In genomic region chr8:90346880-90347535, GRCm38 (mm10) we compare ENCODE assay signal across 8 mouse cellular contexts. TPM values are rescaled to one million over a fixed set of nuclear protein-coding genes. Genes with fewer than 3 reads are reported as not detected.
DNase-seq lines count a peak whose midpoint lies in the region; ATAC-seq and TF ChIP-seq lines count a peak whose summit lies in the region.

No protein-coding gene starts in this region.

- DNase-seq in lung, adult 18-20 months, result no peak
- no peak for DNase-seq in layer of hippocampus, adult 11-12 months (ENCODE audit: low spot score)
- DNase-seq in gastrocnemius, postnatal 10 days, result no peak
- no peak for DNase-seq in urinary bladder, postnatal 4 days (ENCODE audit: low spot score in 2 of 2)

- peak overlapping the region; percentile 93 for H3K4me2 ChIP-seq in lung, embryonic 15.5 days
- peak overlapping the region; percentile 62 for H3K4me2 ChIP-seq in forebrain, embryonic 16.5 days (ENCODE audit: low read length)
- peak overlapping the region; percentile 90 for H3K4me2 ChIP-seq in limb, embryonic 15.5 days

- TF ChIP-seq POLR2A in small intestine, adult 2 months (IDR thresholded peaks at IDR 0.05; ENCODE audit: low read depth, low read length), result no peak

- no peak for TF ChIP-seq CTCF in small intestine, adult 2 months (IDR thresholded peaks at IDR 0.05; ENCODE audit: extremely low read depth, insufficient read length, insufficient replicate concordance, low read depth, low read length)

- 4% methylated on average over 21 of the region's 21 CpGs for WGBS in lung, embryonic 15.5 days
- WGBS in forebrain, embryonic 16.5 days, result under 1% methylated on average over 21 of the region's 21 CpGs
- WGBS in limb, embryonic 15.5 days, result 3% methylated on average over 21 of the region's 21 CpGs
- WGBS in small intestine, adult 2 months, result 2% methylated on average over 21 of the region's 21 CpGs

- peaks cover 20% of the 10 kb centered on the region for H3K4me1 ChIP-seq in lung, embryonic 15.5 days
- H3K4me1 ChIP-seq in forebrain, embryonic 16.5 days (replicated peaks; ENCODE audit: control insufficient read depth, insufficient read depth, low read length), result peaks cover 32% of the 10 kb centered on the region
- H3K4me1 ChIP-seq in limb, embryonic 15.5 days, result peaks cover 24% of the 10 kb centered on the region
- peaks cover 6% of the 10 kb centered on the region; the same call in 1 of the 2 replicates for H3K4me1 ChIP-seq in small intestine, adult 2 months (ENCODE audit: control insufficient read depth, insufficient read depth, insufficient read length, low read length)

- peak overlapping the region; percentile 69 for H3K9ac ChIP-seq in lung, embryonic 15.5 days
- H3K9ac ChIP-seq in forebrain, embryonic 16.5 days (replicated peaks; ENCODE audit: low read depth, low read length), result peak overlapping the region; percentile 96
- peak overlapping the region; percentile 71 for H3K9ac ChIP-seq in limb, embryonic 15.5 days

- H3K36me3 ChIP-seq in lung, embryonic 15.5 days, result no peaks in the 10 kb centered on the region
- H3K36me3 ChIP-seq in forebrain, embryonic 16.5 days (ENCODE audit: control insufficient read depth, insufficient read depth), result no peaks in the 10 kb centered on the region
- H3K36me3 ChIP-seq in limb, embryonic 15.5 days, result no peaks in the 10 kb centered on the region
- no peaks in the 10 kb centered on the region for H3K36me3 ChIP-seq in small intestine, adult 2 months (ENCODE audit: control insufficient read depth, insufficient read depth, low read length)

- peaks cover 10% of the 10 kb centered on the region for H3K27me3 ChIP-seq in lung, embryonic 15.5 days
- no peaks in the 10 kb centered on the region for H3K27me3 ChIP-seq in forebrain, embryonic 16.5 days (replicated peaks; ENCODE audit: control insufficient read depth, insufficient read depth, low read length)
- peaks cover 13% of the 10 kb centered on the region for H3K27me3 ChIP-seq in limb, embryonic 15.5 days
- H3K27me3 ChIP-seq in small intestine, adult 2 months (ENCODE audit: control insufficient read depth, insufficient read depth, low read length), result no peaks in the 10 kb centered on the region

- no peak for ATAC-seq in lung, embryonic 15.5 days (ENCODE audit: borderline replicate concordance, extremely low read depth, low FRiP score, low TSS enrichment)
- ATAC-seq in forebrain, embryonic 16.5 days, result no peak
- ATAC-seq in limb, embryonic 15.5 days (ENCODE audit: insufficient number of reproducible peaks, low FRiP score, low TSS enrichment, low read depth), result no peak

- no peaks in the 10 kb centered on the region for H3K9me3 ChIP-seq in lung, embryonic 15.5 days
- no peaks in the 10 kb centered on the region for H3K9me3 ChIP-seq in forebrain, embryonic 16.5 days (ENCODE audit: control insufficient read depth, low read length)
- no peaks in the 10 kb centered on the region for H3K9me3 ChIP-seq in limb, embryonic 15.5 days

- no peak overlapping the region for H3K27ac ChIP-seq in lung, embryonic 15.5 days
- peak overlapping the region; percentile 93 for H3K27ac ChIP-seq in forebrain, embryonic 16.5 days (ENCODE audit: low read length)
- peak overlapping the region; percentile 86; the same call in 1 of the 2 replicates for H3K27ac ChIP-seq in limb, embryonic 15.5 days
- no peak overlapping the region for H3K27ac ChIP-seq in small intestine, adult 2 months (ENCODE audit: insufficient read depth, low read depth, low read length)

- peak overlapping the region; percentile 76 for H3K4me3 ChIP-seq in lung, embryonic 15.5 days
- peak overlapping the region; percentile 79 for H3K4me3 ChIP-seq in forebrain, embryonic 16.5 days (replicated peaks; ENCODE audit: low read length)
- peak overlapping the region; percentile 69 for H3K4me3 ChIP-seq in limb, embryonic 15.5 days
- peak overlapping the region; percentile 79 for H3K4me3 ChIP-seq in small intestine, adult 2 months (ENCODE audit: low read depth, low read length)

RNA-seq across cellular contexts. Expression of gene Tox3, which starts 1.1 kb away (rescaled TPM):
- polyA plus RNA-seq in lung, embryonic 15.5 days (2015; fragmentation: Nextera tagmentation; extraction: Ambion mirVana), result 4.5 and 5.6 TPM in 2 replicates
- polyA plus RNA-seq in forebrain, embryonic 16.5 days (2015; fragmentation: Nextera tagmentation; extraction: Ambion mirVana), result 16.7 and 21.2 TPM in 2 replicates
- 4.2 and 5.4 TPM in 2 replicates for polyA plus RNA-seq in limb, embryonic 15.5 days (2015; fragmentation: Nextera tagmentation; extraction: Ambion mirVana)
- 9.8 and 19.4 TPM in 2 replicates for polyA plus RNA-seq in small intestine, adult 2 months (2012; rRNA removed)
- under 1 TPM; 0.54 to 0.95 TPM for total RNA-seq in gastrocnemius, postnatal 10 days (2021)

Comparison
In these comparisons a context has a peak if more than half of its experiments do, and no peak if none do; other contexts are left out.
1. H3K27ac ChIP-seq: peak in forebrain, embryonic 16.5 days (single experiment) and limb, embryonic 15.5 days (single experiment); none in lung, embryonic 15.5 days (single experiment) and small intestine, adult 2 months (single experiment).
2. Peak in every context shown above with its lines, with median percentiles within 50 percentile points of each other: H3K4me2 ChIP-seq, H3K4me3 ChIP-seq and H3K9ac ChIP-seq.